Comparison of ENCODE assay signal across 18 mouse cellular contexts in the genomic region with DNA sequence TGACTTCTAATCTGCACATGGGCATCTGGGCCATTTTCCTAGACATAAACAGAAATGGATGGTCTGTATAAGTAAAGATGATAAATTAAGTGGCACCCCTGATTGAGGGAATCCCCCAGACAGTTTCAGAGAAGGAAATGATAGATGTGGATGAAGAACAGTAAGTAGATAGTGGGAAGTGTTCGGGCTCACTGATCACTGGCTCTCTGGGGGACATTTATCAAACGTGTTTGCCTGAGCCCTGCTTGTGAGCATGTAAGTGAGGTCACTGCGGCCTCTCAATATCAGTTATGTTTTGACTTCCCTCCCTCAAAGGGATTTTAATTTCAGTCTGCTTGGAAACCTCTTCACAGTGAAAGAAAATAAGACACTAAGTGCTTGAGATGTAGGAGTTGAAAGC.
"Had no signal": no experiment of that assay in that cellular context is flagged by ENCODE, and none has a peak within 500 bp of the region (broad histone marks: within the 10 kb centered on the region; RNA-seq: fewer than 3 reads in every experiment).

No protein-coding gene starts in this region.

- DNase-seq: kidney, postnatal 14 days; kidney, postnatal 4 days; liver; lung, adult 18-20 months; lung, postnatal 14 days; thymus, adult 18-20 months; thymus, postnatal 36 days had no signal

- H3K4me3 ChIP-seq: limb, embryonic 10.5 days; limb, embryonic 13.5 days; liver, embryonic 12.5 days; liver, embryonic 15.5 days; midbrain, embryonic 10.5 days; midbrain, embryonic 13.5 days; myocyte; neural tube, embryonic 15.5 days had no signal

- H3K9me3 ChIP-seq: limb, embryonic 10.5 days; limb, embryonic 13.5 days; liver, embryonic 12.5 days; liver, embryonic 15.5 days; midbrain, embryonic 10.5 days; midbrain, embryonic 13.5 days; neural tube, embryonic 15.5 days had no signal

- H3K4me2 ChIP-seq: limb, embryonic 13.5 days; liver, embryonic 12.5 days; liver, embryonic 15.5 days; midbrain, embryonic 13.5 days; neural tube, embryonic 15.5 days had no signal

- H3K9ac ChIP-seq: limb, embryonic 13.5 days; liver, embryonic 12.5 days; liver, embryonic 15.5 days; midbrain, embryonic 13.5 days; neural tube, embryonic 15.5 days had no signal

- H3K27me3 ChIP-seq: limb, embryonic 13.5 days; liver, embryonic 12.5 days; liver, embryonic 15.5 days; midbrain, embryonic 13.5 days; neural tube, embryonic 15.5 days had no signal

- ATAC-seq: intestine, postnatal 0 days; liver, embryonic 12.5 days; midbrain, embryonic 13.5 days; midbrain, embryonic 16.5 days had no signal

- H3K27ac ChIP-seq: limb, embryonic 10.5 days; limb, embryonic 13.5 days; liver, embryonic 12.5 days; liver, embryonic 15.5 days; macrophage; midbrain, embryonic 10.5 days; midbrain, embryonic 13.5 days; neural tube, embryonic 15.5 days had no signal

- H3K4me1 ChIP-seq: limb, embryonic 10.5 days; limb, embryonic 13.5 days; liver, embryonic 12.5 days; liver, embryonic 15.5 days; midbrain, embryonic 10.5 days; neural tube, embryonic 15.5 days had no signal

- H3K36me3 ChIP-seq: limb, embryonic 10.5 days; limb, embryonic 13.5 days; liver, embryonic 12.5 days; liver, embryonic 15.5 days; midbrain, embryonic 10.5 days; midbrain, embryonic 13.5 days; neural tube, embryonic 15.5 days had no signal
